Mouse (Mus musculus): Measurements from ENCODE around the gene Olfr273.
"Not testable (repeated sequence)": the region's sequence is repeated elsewhere in the genome, so short reads cannot be mapped to it uniquely, and the experiment has no call there.

Olfr273 gene

GRCm38 (mm10) chr4:52859136-52859535 lies at the start of gene Olfr273:
Gene Olfr273, minus strand, starts transcription at chr4:52859236.
- no peak for DNase-seq (ENCODE audit: low spot score)

- DNase-seq (ENCODE audit: low spot score): no peak
Observed at GRCm38 (mm10) chr4:52864156-52864555, 5.1 kb upstream of the Olfr273 start.

- DNase-seq (ENCODE audit: low spot score): no peak
Observed at GRCm38 (mm10) chr4:52849672-52850071, 9.4 kb downstream of the Olfr273 start.

- DNase-seq (ENCODE audit: low spot score): no peak
Observed at GRCm38 (mm10) chr4:52849039-52849635, 9.9 kb downstream of the Olfr273 start.

GRCm38 (mm10) chr4:52845411-52845810 lies 13.6 kb downstream of the Olfr273 start:
- not testable (repeated sequence) for DNase-seq (ENCODE audit: low spot score)

- DNase-seq (ENCODE audit: low spot score): no peak
Observed at GRCm38 (mm10) chr4:52821375-52821774, 37.7 kb downstream of the Olfr273 start.

GRCm38 (mm10) chr4:52814304-52814703 lies 44.7 kb downstream of the Olfr273 start, which contains the start of gene Olfr275:
Gene Olfr275, plus strand, starts transcription at chr4:52814604.
- DNase-seq (ENCODE audit: low spot score): no peak

GRCm38 (mm10) chr4:52811871-52812270 lies 47.2 kb downstream of the Olfr273 start:
- DNase-seq (ENCODE audit: low spot score): no peak

Data from ovary, adult 18-20 months (tissue).